Mouse (Mus musculus): ENCODE measurements around the gene Rgs9bp. TPM values are rescaled to one million over a fixed set of nuclear protein-coding genes. Genes with fewer than 3 reads are reported as not detected.
A peak's percentile ranks its signal among the peaks of the same experiment; 100 is the strongest.
"Not testable (repeated sequence)": the region's sequence is repeated elsewhere in the genome, so short reads cannot be mapped to it uniquely, and the experiment has no call there.

Rgs9bp gene
- polyA plus RNA-seq, 1 experiment from 2014 or later, result 0.10 TPM

DNA sequence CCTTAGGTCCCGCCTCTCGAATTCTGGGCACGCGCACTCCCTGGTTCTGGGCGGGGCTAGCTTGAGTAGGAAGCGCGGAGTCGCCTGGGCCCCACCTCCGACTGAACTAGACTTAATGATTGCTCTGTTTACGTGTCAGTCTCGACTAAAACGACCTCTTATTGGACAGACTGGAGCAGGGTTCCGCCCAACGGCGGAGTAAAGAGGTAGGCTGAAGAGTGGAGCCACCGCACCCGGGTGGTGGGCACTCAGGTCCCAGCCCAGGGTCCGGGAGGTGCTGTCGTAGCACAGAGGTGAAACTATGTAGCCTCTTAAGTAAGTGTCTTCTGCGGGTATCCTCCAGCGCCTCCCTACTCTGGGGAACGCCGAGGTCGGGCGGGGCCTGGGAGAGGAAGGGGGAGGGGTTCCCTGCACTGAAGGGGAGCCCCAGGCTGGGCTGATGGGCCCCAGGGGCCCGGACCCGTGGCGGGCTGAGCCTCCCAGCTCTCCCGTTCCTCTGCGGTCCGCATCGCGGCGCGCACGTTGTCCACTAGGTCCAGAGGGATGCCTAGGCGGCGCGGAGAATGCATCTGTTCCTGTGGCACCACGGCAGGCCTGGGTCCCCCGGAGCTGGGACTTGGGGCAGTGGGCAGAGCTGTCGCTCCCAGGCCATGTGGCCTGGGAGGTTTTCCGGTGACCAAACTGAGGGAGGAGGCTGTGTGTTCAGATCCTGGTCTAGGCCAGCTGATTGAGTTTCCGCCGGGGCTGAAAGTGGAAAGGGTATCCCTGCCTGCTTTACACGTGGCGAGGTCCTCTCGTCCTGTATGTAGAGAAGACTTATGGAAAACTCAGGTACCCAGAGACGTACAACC is 898 bp upstream of the Rgs9bp start, which contains the start of gene Ankrd27:
Gene Ankrd27, plus strand, starts transcription at position 190 of the 851 bp plus-strand sequence.
- peak within 1 kb of the TSS; percentile 100 for H3K4me2 ChIP-seq (ENCODE audit: low read length)
- WGBS, result under 1% methylated on average over 49 of the region's 49 CpGs
- peak within 1 kb of the TSS; percentile 65 for H3K4me3 ChIP-seq (ENCODE audit: low read length)
- peak within 1 kb of the TSS; percentile 77 for H3K9ac ChIP-seq (ENCODE audit: low read depth, low read length)
- H3K9me3 ChIP-seq (ENCODE audit: control insufficient read depth, low read length), result no peaks in the 10 kb centered on the region
- H3K4me1 ChIP-seq (ENCODE audit: control insufficient read depth, insufficient read depth, low read depth, low read length), result peaks cover 19% of the 10 kb centered on the region
- no peaks in the 10 kb centered on the region for H3K36me3 ChIP-seq (ENCODE audit: control insufficient read depth, insufficient read depth, low read length)
- H3K27me3 ChIP-seq (replicated peaks; ENCODE audit: control insufficient read depth, insufficient read depth, low read length), result peaks cover 20% of the 10 kb centered on the region
- H3K27ac ChIP-seq (ENCODE audit: low read depth, low read length), result peak within 1 kb of the TSS; percentile 66
- ATAC-seq, result peak; percentile 99

DNA sequence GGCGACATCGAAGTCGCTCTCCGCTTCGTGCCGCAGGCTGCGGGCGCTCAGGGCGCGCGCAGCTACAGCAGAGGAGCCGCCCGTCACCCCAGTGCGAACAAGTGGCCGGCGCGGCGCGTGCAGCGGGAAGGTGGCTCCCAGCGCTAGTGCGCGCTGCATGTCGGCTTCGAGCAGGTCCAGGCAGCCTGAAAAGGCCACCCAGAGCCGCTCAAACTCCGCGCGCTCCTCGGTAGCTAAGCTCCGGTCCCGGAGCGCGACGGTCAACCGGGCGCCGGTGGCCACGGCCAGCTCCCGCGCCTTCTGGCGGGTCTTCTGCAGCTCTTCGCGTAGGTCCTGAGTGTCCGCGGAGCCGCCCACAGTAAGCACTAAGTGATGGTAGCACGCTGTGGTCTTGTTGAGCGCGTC is 594 bp downstream of the Rgs9bp start:
- Histone ChIP-seq H3K9me3 (ENCODE audit: control insufficient read depth, low read length) (no peaks in the 10 kb centered on the region), H3K36me3 (ENCODE audit: control insufficient read depth, insufficient read depth, low read length) (no peaks in the 10 kb centered on the region), H3K27ac (ENCODE audit: low read depth, low read length) (no peak overlapping the region), H3K4me1 (ENCODE audit: control insufficient read depth, insufficient read depth, low read depth, low read length) (peaks cover 19% of the 10 kb centered on the region), H3K9ac (ENCODE audit: low read depth, low read length) (peak overlapping the region; percentile 59), H3K4me3 (ENCODE audit: low read length) (peak overlapping the region; percentile 65), H3K4me2 (ENCODE audit: low read length) (peak overlapping the region; percentile 100), H3K27me3 (replicated peaks; ENCODE audit: control insufficient read depth, insufficient read depth, low read length) (peaks cover 20% of the 10 kb centered on the region)
- ATAC-seq, result no peak
- WGBS, result under 1% methylated on average over 50 of the region's 50 CpGs

DNA sequence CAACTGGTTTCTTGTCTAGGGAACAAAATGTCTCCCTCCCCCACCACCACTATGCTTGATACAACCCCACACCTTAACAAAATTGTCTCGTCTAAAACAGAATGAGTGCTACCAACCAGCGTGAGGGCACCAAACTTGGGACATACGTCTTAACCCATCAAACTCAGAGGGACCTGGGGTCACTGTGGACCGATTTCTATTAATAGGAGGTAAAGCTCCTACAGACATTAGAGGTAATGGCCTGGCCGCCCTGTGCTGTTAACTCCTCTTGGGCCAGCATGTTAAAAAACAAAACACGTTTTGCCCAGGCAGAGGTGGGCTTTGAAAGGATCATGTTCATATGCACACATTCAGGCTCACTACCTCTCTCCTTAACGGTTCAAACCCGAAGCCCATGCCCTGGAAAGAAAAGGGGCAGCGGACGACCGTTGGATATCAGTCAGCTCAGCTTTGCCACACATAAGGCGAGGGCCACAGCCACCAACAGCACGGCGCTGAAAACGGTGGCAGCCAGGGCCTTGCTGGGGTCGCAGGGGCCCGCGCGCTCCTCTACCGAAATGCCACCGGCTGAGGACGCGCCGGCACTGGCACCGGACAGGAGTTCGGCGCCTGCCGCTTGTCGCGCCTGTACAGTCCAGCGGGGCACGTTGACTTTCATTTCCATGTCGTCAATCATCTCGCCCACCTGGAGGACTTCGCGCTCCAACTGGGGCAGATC is 1.2 kb downstream of the Rgs9bp start:
- H3K9ac ChIP-seq (ENCODE audit: low read depth, low read length), result peak overlapping the region; percentile 59
- H3K4me3 ChIP-seq (ENCODE audit: low read length), result peak overlapping the region; percentile 65
- H3K9me3 ChIP-seq (ENCODE audit: control insufficient read depth, low read length), result no peaks in the 10 kb centered on the region
- no peaks in the 10 kb centered on the region for H3K36me3 ChIP-seq (ENCODE audit: control insufficient read depth, insufficient read depth, low read length)
- no peak overlapping the region for H3K27ac ChIP-seq (ENCODE audit: low read depth, low read length)
- peaks cover 19% of the 10 kb centered on the region for H3K4me1 ChIP-seq (ENCODE audit: control insufficient read depth, insufficient read depth, low read depth, low read length)
- no peak for ATAC-seq
- H3K27me3 ChIP-seq (replicated peaks; ENCODE audit: control insufficient read depth, insufficient read depth, low read length), result peaks cover 20% of the 10 kb centered on the region
- H3K4me2 ChIP-seq (ENCODE audit: low read length), result peak overlapping the region; percentile 100
- WGBS, result 4% methylated on average over 36 of the region's 36 CpGs

- H3K4me2 ChIP-seq (ENCODE audit: low read length), result no peak overlapping the region
- peaks cover 20% of the 10 kb centered on the region for H3K27me3 ChIP-seq (replicated peaks; ENCODE audit: control insufficient read depth, insufficient read depth, low read length)
- H3K4me1 ChIP-seq (ENCODE audit: control insufficient read depth, insufficient read depth, low read depth, low read length), result peaks cover 19% of the 10 kb centered on the region
- no peaks in the 10 kb centered on the region for H3K36me3 ChIP-seq (ENCODE audit: control insufficient read depth, insufficient read depth, low read length)
- no peak overlapping the region for H3K9ac ChIP-seq (ENCODE audit: low read depth, low read length)
- H3K4me3 ChIP-seq (ENCODE audit: low read length), result no peak overlapping the region
- 20% methylated on average over 11 of the region's 11 CpGs for WGBS
- H3K27ac ChIP-seq (ENCODE audit: low read depth, low read length), result no peak overlapping the region
- ATAC-seq, result no peak
- H3K9me3 ChIP-seq (ENCODE audit: control insufficient read depth, low read length), result no peaks in the 10 kb centered on the region
These were observed 1.8 kb downstream of the Rgs9bp start for GRCm38 (mm10) chr7:35583476-35584025.

GRCm38 (mm10) chr7:35582719-35583118 is 2.7 kb downstream of the Rgs9bp start:
- H3K9ac ChIP-seq (ENCODE audit: low read depth, low read length), result no peak overlapping the region
- no peak overlapping the region for H3K27ac ChIP-seq (ENCODE audit: low read depth, low read length)
- no peak overlapping the region for H3K4me2 ChIP-seq (ENCODE audit: low read length)
- no peaks in the 10 kb centered on the region for H3K9me3 ChIP-seq (ENCODE audit: control insufficient read depth, low read length)
- H3K4me3 ChIP-seq (ENCODE audit: low read length), result no peak overlapping the region
- ATAC-seq, result no peak
- no peaks in the 10 kb centered on the region for H3K36me3 ChIP-seq (ENCODE audit: control insufficient read depth, insufficient read depth, low read length)
- H3K27me3 ChIP-seq (replicated peaks; ENCODE audit: control insufficient read depth, insufficient read depth, low read length), result peaks cover 20% of the 10 kb centered on the region
- peaks cover 19% of the 10 kb centered on the region for H3K4me1 ChIP-seq (ENCODE audit: control insufficient read depth, insufficient read depth, low read depth, low read length)
- 75% methylated on average over 5 of the region's 5 CpGs for WGBS

DNA sequence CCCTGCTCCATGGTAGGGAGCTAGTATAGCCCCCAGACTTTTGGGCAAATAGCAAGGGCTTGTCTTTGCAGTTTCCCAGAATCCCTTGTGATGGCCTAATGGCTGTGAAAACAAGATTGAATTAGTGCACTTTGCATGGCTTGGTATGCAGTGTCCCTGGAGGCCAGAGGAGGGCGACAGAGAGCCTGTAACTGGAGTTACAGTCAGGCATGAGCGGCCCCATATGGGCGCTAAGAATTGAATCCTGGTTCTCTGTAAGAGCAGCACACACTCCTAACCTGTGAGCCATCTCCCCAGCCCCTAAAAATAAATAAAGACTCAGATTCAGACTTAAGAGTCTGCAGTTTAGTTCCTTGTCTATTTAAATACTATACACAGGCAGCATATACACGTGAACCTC is 5.5 kb downstream of the Rgs9bp start:
- H3K4me3 ChIP-seq (ENCODE audit: low read length), result no peak overlapping the region
- no peak overlapping the region for H3K27ac ChIP-seq (ENCODE audit: low read depth, low read length)
- H3K9ac ChIP-seq (ENCODE audit: low read depth, low read length), result no peak overlapping the region
- WGBS, result 30% methylated on average over 4 of the region's 4 CpGs
- H3K27me3 ChIP-seq (replicated peaks; ENCODE audit: control insufficient read depth, insufficient read depth, low read length), result peaks cover 20% of the 10 kb centered on the region
- H3K36me3 ChIP-seq (ENCODE audit: control insufficient read depth, insufficient read depth, low read length), result no peaks in the 10 kb centered on the region
- no peaks in the 10 kb centered on the region for H3K9me3 ChIP-seq (ENCODE audit: control insufficient read depth, low read length)
- H3K4me2 ChIP-seq (ENCODE audit: low read length), result no peak overlapping the region
- H3K4me1 ChIP-seq (ENCODE audit: control insufficient read depth, insufficient read depth, low read depth, low read length), result peaks cover 7% of the 10 kb centered on the region
- ATAC-seq, result no peak

GRCm38 (mm10) chr7:35570883-35571282 is 14.5 kb downstream of the Rgs9bp start:
- not testable (repeated sequence) for ATAC-seq; H3K27ac ChIP-seq (ENCODE audit: low read depth, low read length); H3K9ac ChIP-seq (ENCODE audit: low read depth, low read length); H3K4me1 ChIP-seq (ENCODE audit: control insufficient read depth, insufficient read depth, low read depth, low read length); H3K9me3 ChIP-seq (ENCODE audit: control insufficient read depth, low read length); H3K27me3 ChIP-seq (replicated peaks; ENCODE audit: control insufficient read depth, insufficient read depth, low read length); H3K4me2 ChIP-seq (ENCODE audit: low read length); H3K36me3 ChIP-seq (ENCODE audit: control insufficient read depth, insufficient read depth, low read length); H3K4me3 ChIP-seq (ENCODE audit: low read length)
- WGBS, result 22% methylated on average over 6 of the region's 6 CpGs

DNA sequence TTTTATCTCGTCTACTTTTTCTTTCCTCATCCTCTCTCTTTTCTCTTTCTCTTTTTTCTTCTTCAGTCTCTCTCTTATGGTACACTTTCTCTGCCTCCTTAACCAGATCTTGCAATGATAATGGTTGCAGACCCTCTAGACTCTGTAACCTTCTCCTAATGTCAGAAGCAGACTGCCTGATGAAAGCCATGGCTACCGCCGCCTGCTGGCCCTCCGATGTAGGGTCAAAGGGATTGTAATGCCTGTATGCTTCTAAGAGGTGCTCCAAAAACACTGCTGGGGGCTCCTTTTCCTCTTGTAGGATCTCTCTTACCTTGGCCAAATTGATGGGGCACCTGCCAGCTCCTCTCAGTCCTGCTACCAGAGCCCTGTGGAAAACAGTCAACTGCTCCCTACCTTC is 15.7 kb downstream of the Rgs9bp start:
- ATAC-seq; H3K36me3 ChIP-seq (ENCODE audit: control insufficient read depth, insufficient read depth, low read length); H3K27ac ChIP-seq (ENCODE audit: low read depth, low read length); H3K4me1 ChIP-seq (ENCODE audit: control insufficient read depth, insufficient read depth, low read depth, low read length); H3K9ac ChIP-seq (ENCODE audit: low read depth, low read length); H3K27me3 ChIP-seq (replicated peaks; ENCODE audit: control insufficient read depth, insufficient read depth, low read length); H3K4me2 ChIP-seq (ENCODE audit: low read length); H3K4me3 ChIP-seq (ENCODE audit: low read length); H3K9me3 ChIP-seq (ENCODE audit: control insufficient read depth, low read length): not testable (repeated sequence)
- WGBS, result 87% methylated on average over 4 of the region's 4 CpGs

GRCm38 (mm10) chr7:35565965-35566364 is 19.4 kb downstream of the Rgs9bp start:
- not testable (repeated sequence) for H3K4me1 ChIP-seq (ENCODE audit: control insufficient read depth, insufficient read depth, low read depth, low read length); H3K4me2 ChIP-seq (ENCODE audit: low read length); H3K4me3 ChIP-seq (ENCODE audit: low read length); H3K27ac ChIP-seq (ENCODE audit: low read depth, low read length); H3K27me3 ChIP-seq (replicated peaks; ENCODE audit: control insufficient read depth, insufficient read depth, low read length); H3K9me3 ChIP-seq (ENCODE audit: control insufficient read depth, low read length); H3K9ac ChIP-seq (ENCODE audit: low read depth, low read length); ATAC-seq; H3K36me3 ChIP-seq (ENCODE audit: control insufficient read depth, insufficient read depth, low read length)
- WGBS, result 84% methylated on average over 13 of the region's 13 CpGs

Data from hindbrain, embryonic 16.5 days (tissue).